Mouse (Mus musculus): Measurements from ENCODE around the gene Rev3l. TPM values are rescaled to one million over a fixed set of nuclear protein-coding genes. Genes with fewer than 3 reads are reported as not detected.

Rev3l gene
- polyA plus RNA-seq, 1 experiment from 2014 or later, result 32.2 TPM

GRCm38 (mm10) chr10:39730976-39731735, 762 bp upstream of the Rev3l start:
- Histone ChIP-seq H3K9ac (ENCODE audit: low read depth, low read length) (peak overlapping the region; percentile 98), H3K4me3 (ENCODE audit: low read length) (peak overlapping the region; percentile 87), H3K36me3 (ENCODE audit: control insufficient read depth, insufficient read depth, low read length) (no peaks in the 10 kb centered on the region), H3K4me2 (ENCODE audit: low read length) (peak overlapping the region; percentile 69), H3K27me3 (replicated peaks; ENCODE audit: control insufficient read depth, insufficient read depth, low read length) (no peaks in the 10 kb centered on the region), H3K27ac (ENCODE audit: low read depth, low read length) (peak overlapping the region; percentile 100), H3K9me3 (ENCODE audit: control insufficient read depth, low read length) (no peaks in the 10 kb centered on the region), H3K4me1 (ENCODE audit: control insufficient read depth, insufficient read depth, low read depth, low read length) (peaks cover 3% of the 10 kb centered on the region)
- peak; percentile 93 for ATAC-seq
- under 1% methylated on average over 43 of the region's 66 CpGs for WGBS

GRCm38 (mm10) chr10:39732266-39733100, 565 bp downstream of the Rev3l start:
- Histone ChIP-seq H3K4me1 (ENCODE audit: control insufficient read depth, insufficient read depth, low read depth, low read length) (peaks cover 3% of the 10 kb centered on the region), H3K4me2 (ENCODE audit: low read length) (peak overlapping the region; percentile 56), H3K27ac (ENCODE audit: low read depth, low read length) (peak overlapping the region; percentile 100), H3K4me3 (ENCODE audit: low read length) (peak overlapping the region; percentile 87), H3K27me3 (replicated peaks; ENCODE audit: control insufficient read depth, insufficient read depth, low read length) (no peaks in the 10 kb centered on the region), H3K36me3 (ENCODE audit: control insufficient read depth, insufficient read depth, low read length) (no peaks in the 10 kb centered on the region), H3K9ac (ENCODE audit: low read depth, low read length) (peak overlapping the region; percentile 98), H3K9me3 (ENCODE audit: control insufficient read depth, low read length) (no peaks in the 10 kb centered on the region)
- under 1% methylated on average over 76 of the region's 105 CpGs for WGBS
- ATAC-seq, result peak; percentile 54

GRCm38 (mm10) chr10:39733101-39733399, 1.1 kb downstream of the Rev3l start:
- Histone ChIP-seq H3K27ac (ENCODE audit: low read depth, low read length) (peak overlapping the region; percentile 100), H3K36me3 (ENCODE audit: control insufficient read depth, insufficient read depth, low read length) (no peaks in the 10 kb centered on the region), H3K9me3 (ENCODE audit: control insufficient read depth, low read length) (no peaks in the 10 kb centered on the region), H3K4me3 (ENCODE audit: low read length) (peak overlapping the region; percentile 87), H3K4me1 (ENCODE audit: control insufficient read depth, insufficient read depth, low read depth, low read length) (peaks cover 3% of the 10 kb centered on the region), H3K9ac (ENCODE audit: low read depth, low read length) (peak overlapping the region; percentile 98), H3K27me3 (replicated peaks; ENCODE audit: control insufficient read depth, insufficient read depth, low read length) (no peaks in the 10 kb centered on the region), H3K4me2 (ENCODE audit: low read length) (peak overlapping the region; percentile 56)
- ATAC-seq, result no peak
- WGBS, result 0% methylated on average over 9 of the region's 9 CpGs

- Histone ChIP-seq H3K9me3 (ENCODE audit: control insufficient read depth, low read length) (no peaks in the 10 kb centered on the region), H3K4me1 (ENCODE audit: control insufficient read depth, insufficient read depth, low read depth, low read length) (peaks cover 3% of the 10 kb centered on the region), H3K36me3 (ENCODE audit: control insufficient read depth, insufficient read depth, low read length) (no peaks in the 10 kb centered on the region), H3K27ac (ENCODE audit: low read depth, low read length) (peak overlapping the region; percentile 100), H3K9ac (ENCODE audit: low read depth, low read length) (peak overlapping the region; percentile 98), H3K4me3 (ENCODE audit: low read length) (peak overlapping the region; percentile 87), H3K4me2 (ENCODE audit: low read length) (peak overlapping the region; percentile 56), H3K27me3 (replicated peaks; ENCODE audit: control insufficient read depth, insufficient read depth, low read length) (no peaks in the 10 kb centered on the region)
- 10% methylated on average over 10 of the region's 10 CpGs for WGBS
- ATAC-seq, result no peak
Observed at GRCm38 (mm10) chr10:39733421-39733930, 1.6 kb downstream of the Rev3l start.

GRCm38 (mm10) chr10:39736187-39736586, 4.3 kb downstream of the Rev3l start:
- no peak overlapping the region for H3K27ac ChIP-seq (ENCODE audit: low read depth, low read length)
- H3K4me1 ChIP-seq (ENCODE audit: control insufficient read depth, insufficient read depth, low read depth, low read length), result peaks cover 3% of the 10 kb centered on the region
- no peak for ATAC-seq
- no peak overlapping the region for H3K9ac ChIP-seq (ENCODE audit: low read depth, low read length)
- no peaks in the 10 kb centered on the region for H3K36me3 ChIP-seq (ENCODE audit: control insufficient read depth, insufficient read depth, low read length)
- H3K27me3 ChIP-seq (replicated peaks; ENCODE audit: control insufficient read depth, insufficient read depth, low read length), result no peaks in the 10 kb centered on the region
- no peak overlapping the region for H3K4me3 ChIP-seq (ENCODE audit: low read length)
- no peak overlapping the region for H3K4me2 ChIP-seq (ENCODE audit: low read length)
- WGBS, result 70% methylated on average over 4 of the region's 4 CpGs
- H3K9me3 ChIP-seq (ENCODE audit: control insufficient read depth, low read length), result no peaks in the 10 kb centered on the region

GRCm38 (mm10) chr10:39742057-39742456, 10.1 kb downstream of the Rev3l start:
- no peak overlapping the region for H3K9ac ChIP-seq (ENCODE audit: low read depth, low read length)
- no peaks in the 10 kb centered on the region for H3K4me1 ChIP-seq (ENCODE audit: control insufficient read depth, insufficient read depth, low read depth, low read length)
- H3K36me3 ChIP-seq (ENCODE audit: control insufficient read depth, insufficient read depth, low read length), result no peaks in the 10 kb centered on the region
- no peaks in the 10 kb centered on the region for H3K27me3 ChIP-seq (replicated peaks; ENCODE audit: control insufficient read depth, insufficient read depth, low read length)
- no peak for ATAC-seq
- no peak overlapping the region for H3K4me2 ChIP-seq (ENCODE audit: low read length)
- H3K27ac ChIP-seq (ENCODE audit: low read depth, low read length), result no peak overlapping the region
- no peaks in the 10 kb centered on the region for H3K9me3 ChIP-seq (ENCODE audit: control insufficient read depth, low read length)
- WGBS, result 72% methylated on average over 4 of the region's 4 CpGs
- no peak overlapping the region for H3K4me3 ChIP-seq (ENCODE audit: low read length)

GRCm38 (mm10) chr10:39764752-39765151, 32.8 kb downstream of the Rev3l start:
- H3K36me3 ChIP-seq (ENCODE audit: control insufficient read depth, insufficient read depth, low read length), result no peaks in the 10 kb centered on the region
- no peak overlapping the region for H3K4me3 ChIP-seq (ENCODE audit: low read length)
- no peak overlapping the region for H3K9ac ChIP-seq (ENCODE audit: low read depth, low read length)
- ATAC-seq, result no peak
- H3K4me2 ChIP-seq (ENCODE audit: low read length), result no peak overlapping the region
- 80% methylated on average over 1 of the region's 1 CpGs for WGBS
- no peaks in the 10 kb centered on the region for H3K27me3 ChIP-seq (replicated peaks; ENCODE audit: control insufficient read depth, insufficient read depth, low read length)
- no peak overlapping the region for H3K27ac ChIP-seq (ENCODE audit: low read depth, low read length)
- no peaks in the 10 kb centered on the region for H3K9me3 ChIP-seq (ENCODE audit: control insufficient read depth, low read length)
- H3K4me1 ChIP-seq (ENCODE audit: control insufficient read depth, insufficient read depth, low read depth, low read length), result no peaks in the 10 kb centered on the region

GRCm38 (mm10) chr10:39766702-39767101, 34.8 kb downstream of the Rev3l start:
- WGBS, result 78% methylated on average over 4 of the region's 4 CpGs

GRCm38 (mm10) chr10:39772259-39772658, 40.3 kb downstream of the Rev3l start:
- Histone ChIP-seq H3K27ac (ENCODE audit: low read depth, low read length) (no peak overlapping the region), H3K36me3 (ENCODE audit: control insufficient read depth, insufficient read depth, low read length) (no peaks in the 10 kb centered on the region), H3K27me3 (replicated peaks; ENCODE audit: control insufficient read depth, insufficient read depth, low read length) (no peaks in the 10 kb centered on the region), H3K9ac (ENCODE audit: low read depth, low read length) (no peak overlapping the region), H3K4me1 (ENCODE audit: control insufficient read depth, insufficient read depth, low read depth, low read length) (no peaks in the 10 kb centered on the region), H3K4me2 (ENCODE audit: low read length) (no peak overlapping the region), H3K4me3 (ENCODE audit: low read length) (no peak overlapping the region), H3K9me3 (ENCODE audit: control insufficient read depth, low read length) (no peaks in the 10 kb centered on the region)
- ATAC-seq, result no peak
- WGBS, result 74% methylated on average over 2 of the region's 2 CpGs

More at GRCm38 (mm10) chr10:39766702-39767101, 34.8 kb downstream of the Rev3l start:
- Histone ChIP-seq H3K27me3 (replicated peaks; ENCODE audit: control insufficient read depth, insufficient read depth, low read length) (no peaks in the 10 kb centered on the region), H3K4me3 (ENCODE audit: low read length) (no peak overlapping the region), H3K27ac (ENCODE audit: low read depth, low read length) (no peak overlapping the region), H3K9ac (ENCODE audit: low read depth, low read length) (no peak overlapping the region), H3K9me3 (ENCODE audit: control insufficient read depth, low read length) (no peaks in the 10 kb centered on the region), H3K36me3 (ENCODE audit: control insufficient read depth, insufficient read depth, low read length) (no peaks in the 10 kb centered on the region), H3K4me1 (ENCODE audit: control insufficient read depth, insufficient read depth, low read depth, low read length) (no peaks in the 10 kb centered on the region), H3K4me2 (ENCODE audit: low read length) (no peak overlapping the region)
- ATAC-seq, result no peak
